Mouse (Mus musculus) stomach, postnatal 0 days (tissue): ENCODE measurements around the gene Dnajb3.

ENCODE experiments used
- CTCF ChIP-seq: IDR thresholded peaks from 2 replicates; pipeline ENCODE4 v1.5.1; 2016; ENCODE audit warnings: antibody characterized with exemption, low read depth, mild to moderate bottlenecking, moderate library complexity
- EP300 ChIP-seq: optimal IDR thresholded peaks from 2 replicates; pipeline ENCODE3; 2016; ENCODE audit warnings: antibody characterized with exemption

DNA sequence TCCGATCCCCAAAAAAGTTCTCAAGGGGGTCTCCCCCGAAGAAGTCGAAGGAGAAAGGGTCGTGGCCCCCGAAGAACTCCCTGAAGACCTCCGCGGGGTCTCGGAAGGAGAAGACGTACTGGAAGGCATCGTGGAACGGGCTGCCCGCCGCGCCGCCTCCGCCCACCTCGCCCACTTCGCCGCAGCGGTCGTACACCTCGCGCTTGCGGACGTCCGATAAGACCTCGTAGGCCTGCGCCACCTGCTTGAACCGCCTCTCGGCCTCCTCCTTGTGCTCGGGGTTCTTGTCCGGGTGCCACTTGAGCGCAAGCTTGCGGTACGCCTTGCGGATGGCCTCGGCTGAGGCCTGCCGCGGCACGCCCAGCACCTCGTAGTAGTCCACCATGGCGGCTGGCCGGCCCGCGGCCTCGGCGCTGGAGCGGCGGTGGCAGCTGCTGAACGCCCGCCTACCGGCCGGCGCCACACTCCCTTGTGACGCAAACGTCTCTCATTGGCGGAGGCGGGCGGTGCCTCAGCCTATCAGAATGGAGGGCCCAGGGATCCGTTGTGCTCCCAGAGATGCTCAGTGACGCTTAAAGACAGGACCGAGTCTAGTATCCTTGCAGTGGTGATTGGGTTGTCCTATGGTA lies at the start of gene Dnajb3:
- TF ChIP-seq CTCF, result no peak
- no peak for TF ChIP-seq EP300
